Mouse (Mus musculus): ENCODE measurements at regions not wholly inside any gene's neighbourhood (a gene's known extent, or its start where the extent isn't known, plus 50 kb on each side); places are given as distances from the start of the nearest gene placed in this dataset.

DNA sequence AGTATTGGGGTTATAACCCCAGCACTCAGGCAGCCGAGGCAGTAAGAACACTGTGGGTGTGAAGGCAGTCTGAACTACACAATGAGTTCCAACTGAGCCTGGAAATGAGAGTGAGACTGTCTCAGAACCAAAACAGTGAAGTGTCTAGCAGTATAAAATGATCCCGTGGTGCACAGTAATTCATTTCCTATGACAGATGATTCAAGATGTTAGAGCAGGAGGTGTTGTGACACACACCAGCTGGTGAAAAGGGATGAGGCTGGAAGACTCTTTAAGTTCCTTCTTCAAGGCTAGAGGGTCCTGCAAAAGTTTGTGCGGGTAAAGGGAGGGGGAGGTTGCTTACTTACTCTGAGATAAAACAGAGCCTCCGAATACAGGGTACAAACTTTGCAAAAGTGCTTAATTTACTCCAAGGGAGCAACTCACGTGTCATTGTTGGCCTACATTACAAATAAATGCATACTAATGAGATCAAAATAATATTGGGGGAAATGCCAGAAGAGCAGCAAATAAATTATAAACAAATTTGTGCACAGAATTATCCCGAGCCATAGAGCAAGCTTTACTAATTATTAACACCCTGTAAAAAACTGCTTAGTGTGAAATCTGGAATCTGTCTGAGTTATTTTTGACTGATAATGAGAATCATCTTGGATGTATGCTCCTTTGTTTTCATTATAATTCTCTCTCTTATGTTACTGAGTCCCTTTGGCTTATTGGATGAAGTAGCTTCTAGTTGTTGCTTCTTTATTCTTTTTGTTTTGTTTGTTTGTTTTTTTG is 382.0 kb upstream of the Zic4 start:
- Histone ChIP-seq H3K27me3 (ENCODE audit: insufficient read depth, low read length) (no peaks in the 10 kb centered on the region), H3K36me3 (replicated peaks; ENCODE audit: insufficient read depth, low read length) (no peaks in the 10 kb centered on the region), H3K4me2 (ENCODE audit: low read depth, low read length) (no peak overlapping the region), H3K9ac (replicated peaks) (no peak overlapping the region), H3K4me3 (ENCODE audit: low read depth, low read length) (no peak overlapping the region), H3K9me3 (ENCODE audit: low read length) (no peaks in the 10 kb centered on the region), H3K27ac (ENCODE audit: low read depth) (no peak overlapping the region), H3K4me1 (ENCODE audit: insufficient read depth) (no peaks in the 10 kb centered on the region)
- ATAC-seq: no peak
- DNase-seq: no peak
- TF ChIP-seq CTCF (IDR thresholded peaks at IDR 0.05; ENCODE audit: low read depth) (no peak), EP300 (IDR thresholded peaks at IDR 0.05; ENCODE audit: low read depth) (no peak)
- WGBS (ENCODE audit: insufficient replicate concordance): 56% methylated on average over 6 of the region's 6 CpGs

DNA sequence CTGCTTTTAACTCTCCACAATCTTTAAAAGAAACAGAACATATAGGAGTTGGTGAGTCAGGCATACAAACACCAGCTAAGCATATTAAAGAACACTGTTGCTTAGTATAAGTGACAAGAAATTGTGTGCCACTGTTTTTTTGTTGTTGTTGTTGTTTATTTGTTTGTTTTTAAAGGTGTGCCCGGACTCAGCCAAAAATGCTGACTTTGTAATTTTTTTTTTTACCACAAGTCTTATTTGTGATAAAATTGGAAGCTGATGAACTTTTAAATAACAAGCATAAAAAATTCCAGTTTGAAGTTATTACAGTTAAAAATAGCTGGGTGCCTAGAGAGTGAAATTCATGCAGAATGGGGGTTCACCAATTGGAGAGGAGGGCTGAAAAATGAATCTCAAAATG is 363.0 kb upstream of the Zic4 start:
- ATAC-seq: no peak
- no peaks in the 10 kb centered on the region for H3K27me3 ChIP-seq (ENCODE audit: insufficient read depth, low read length)
- DNase-seq: no peak
- no peak overlapping the region for H3K27ac ChIP-seq (ENCODE audit: low read depth)
- no peaks in the 10 kb centered on the region for H3K9me3 ChIP-seq (ENCODE audit: low read length)
- TF ChIP-seq CTCF (IDR thresholded peaks at IDR 0.05; ENCODE audit: low read depth): no peak
- TF ChIP-seq EP300 (IDR thresholded peaks at IDR 0.05; ENCODE audit: low read depth): no peak
- H3K36me3 ChIP-seq (replicated peaks; ENCODE audit: insufficient read depth, low read length): no peaks in the 10 kb centered on the region
- 67% methylated on average over 1 of the region's 1 CpGs for WGBS (ENCODE audit: insufficient replicate concordance)
- H3K4me2 ChIP-seq (ENCODE audit: low read depth, low read length): no peak overlapping the region
- no peak overlapping the region for H3K4me3 ChIP-seq (ENCODE audit: low read depth, low read length)
- no peak overlapping the region for H3K9ac ChIP-seq (replicated peaks)
- H3K4me1 ChIP-seq (ENCODE audit: insufficient read depth): no peaks in the 10 kb centered on the region

DNA sequence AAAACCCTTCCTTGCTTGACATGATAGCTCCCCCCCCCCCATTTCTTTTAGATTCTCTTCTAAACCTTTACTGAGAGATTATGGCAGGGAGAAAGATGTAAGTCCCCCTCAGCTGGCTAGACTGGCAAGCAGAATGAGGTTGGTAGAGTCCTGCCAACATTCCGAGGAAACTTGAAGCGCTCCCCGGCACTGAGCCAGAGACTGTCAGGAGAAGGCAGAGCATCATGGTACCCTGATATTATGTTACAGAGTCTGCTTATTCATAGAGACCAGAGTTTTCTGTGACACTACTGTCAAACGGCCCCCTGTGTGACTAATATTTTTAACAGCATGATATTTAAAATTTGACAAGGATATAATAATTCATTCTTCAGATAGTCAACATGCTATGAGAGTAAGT is 358.0 kb upstream of the Zic4 start:
- ATAC-seq: no peak
- TF ChIP-seq CTCF (IDR thresholded peaks at IDR 0.05; ENCODE audit: low read depth) (no peak), EP300 (IDR thresholded peaks at IDR 0.05; ENCODE audit: low read depth) (no peak)
- Histone ChIP-seq H3K9me3 (ENCODE audit: low read length) (no peaks in the 10 kb centered on the region), H3K36me3 (replicated peaks; ENCODE audit: insufficient read depth, low read length) (no peaks in the 10 kb centered on the region), H3K27me3 (ENCODE audit: insufficient read depth, low read length) (no peaks in the 10 kb centered on the region), H3K4me3 (ENCODE audit: low read depth, low read length) (no peak overlapping the region), H3K9ac (replicated peaks) (no peak overlapping the region), H3K27ac (ENCODE audit: low read depth) (no peak overlapping the region), H3K4me1 (ENCODE audit: insufficient read depth) (no peaks in the 10 kb centered on the region), H3K4me2 (ENCODE audit: low read depth, low read length) (no peak overlapping the region)
- WGBS (ENCODE audit: insufficient replicate concordance): 79% methylated on average over 4 of the region's 4 CpGs
- DNase-seq: no peak

DNA sequence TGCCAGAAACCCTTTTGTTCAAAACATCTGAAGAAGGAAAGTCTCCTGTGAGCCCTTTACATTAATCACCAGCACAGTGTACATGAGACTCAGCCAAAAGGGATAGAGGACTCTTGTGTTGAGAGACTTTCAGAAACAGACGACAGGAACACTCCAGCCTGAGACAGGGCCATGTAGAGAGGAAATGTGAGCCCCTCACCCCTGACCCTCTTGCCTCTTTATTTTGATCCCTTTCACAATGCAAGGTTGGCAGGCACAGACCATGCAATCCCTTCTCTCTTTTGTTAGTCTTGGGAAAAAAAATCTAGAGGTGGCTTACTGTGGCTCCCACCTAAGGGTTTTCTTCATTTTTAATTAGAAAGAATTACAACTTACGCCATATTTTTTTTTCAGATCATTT is 321.7 kb upstream of the Zic4 start:
- WGBS (ENCODE audit: insufficient replicate concordance): 54% methylated on average over 2 of the region's 2 CpGs
- no peaks in the 10 kb centered on the region for H3K36me3 ChIP-seq (replicated peaks; ENCODE audit: insufficient read depth, low read length)
- H3K9me3 ChIP-seq (ENCODE audit: low read length): no peaks in the 10 kb centered on the region
- no peaks in the 10 kb centered on the region for H3K27me3 ChIP-seq (ENCODE audit: insufficient read depth, low read length)
- no peak for DNase-seq
- H3K4me2 ChIP-seq (ENCODE audit: low read depth, low read length): no peak overlapping the region
- no peak overlapping the region for H3K9ac ChIP-seq (replicated peaks)
- H3K4me3 ChIP-seq (ENCODE audit: low read depth, low read length): no peak overlapping the region
- ATAC-seq: no peak
- H3K27ac ChIP-seq (ENCODE audit: low read depth): no peak overlapping the region
- TF ChIP-seq CTCF (IDR thresholded peaks at IDR 0.05; ENCODE audit: low read depth) (no peak), EP300 (IDR thresholded peaks at IDR 0.05; ENCODE audit: low read depth) (no peak)
- no peaks in the 10 kb centered on the region for H3K4me1 ChIP-seq (ENCODE audit: insufficient read depth)

DNA sequence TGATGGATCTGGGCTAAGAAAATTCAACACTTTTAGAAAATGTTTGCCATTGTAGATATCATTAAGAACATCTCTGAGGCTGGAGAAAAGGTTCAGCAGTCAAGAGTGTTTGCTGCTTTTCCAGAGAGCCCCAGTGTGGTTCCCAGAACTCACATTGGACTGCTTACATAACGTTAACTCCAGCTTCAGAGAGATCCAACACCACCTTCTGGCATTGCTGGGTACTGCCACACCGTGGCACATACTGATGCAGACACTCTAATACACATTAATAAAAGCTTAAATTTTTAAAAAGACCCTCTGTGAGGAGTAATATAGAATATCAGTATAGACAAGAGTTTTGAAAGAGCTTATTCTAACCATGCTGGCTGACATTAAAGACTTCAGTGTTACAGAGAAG is 313.6 kb upstream of the Zic4 start:
- Histone ChIP-seq H3K4me3 (ENCODE audit: low read depth, low read length) (no peak overlapping the region), H3K27me3 (ENCODE audit: insufficient read depth, low read length) (no peaks in the 10 kb centered on the region), H3K27ac (ENCODE audit: low read depth) (no peak overlapping the region), H3K4me2 (ENCODE audit: low read depth, low read length) (no peak overlapping the region), H3K4me1 (ENCODE audit: insufficient read depth) (no peaks in the 10 kb centered on the region), H3K9ac (replicated peaks) (no peak overlapping the region), H3K9me3 (ENCODE audit: low read length) (no peaks in the 10 kb centered on the region), H3K36me3 (replicated peaks; ENCODE audit: insufficient read depth, low read length) (no peaks in the 10 kb centered on the region)
- no peak for DNase-seq
- TF ChIP-seq EP300 (IDR thresholded peaks at IDR 0.05; ENCODE audit: low read depth): no peak
- TF ChIP-seq CTCF (IDR thresholded peaks at IDR 0.05; ENCODE audit: low read depth): no peak
- WGBS (ENCODE audit: insufficient replicate concordance): 31% methylated on average over 2 of the region's 2 CpGs
- ATAC-seq: no peak

DNA sequence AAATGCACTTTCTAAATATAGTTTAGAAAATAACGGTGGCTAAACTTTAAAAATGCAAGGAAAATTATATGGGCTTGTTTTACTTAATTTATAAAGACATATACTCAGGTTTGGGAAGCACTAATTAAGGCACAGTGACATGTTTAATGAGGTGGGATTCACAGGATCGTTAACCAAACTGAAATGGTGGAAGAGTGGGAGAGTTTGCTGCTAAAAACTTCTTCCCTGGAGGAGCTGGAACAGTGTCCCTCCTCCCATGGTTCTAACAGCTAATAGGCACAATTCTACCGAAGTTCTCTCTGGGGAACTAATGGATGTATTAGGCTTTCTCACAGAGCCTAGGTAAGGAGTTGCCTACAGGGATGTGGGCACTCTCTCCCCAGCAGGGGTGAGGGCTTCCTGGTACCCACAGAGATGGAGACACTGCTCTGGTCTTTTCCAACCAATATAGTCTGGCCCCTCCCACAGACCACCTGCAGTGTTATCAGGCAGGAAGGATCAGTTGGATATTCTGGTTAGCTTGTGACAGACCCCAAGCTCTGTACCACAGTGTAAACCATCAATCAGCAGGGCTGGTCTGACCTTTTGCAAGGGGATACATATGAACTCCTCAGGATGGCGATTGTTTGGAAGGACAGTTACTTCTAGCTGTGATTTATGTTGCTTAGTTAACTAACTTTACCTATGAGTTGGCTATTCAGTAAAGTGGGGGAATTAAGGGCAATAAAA is 309.0 kb upstream of the Zic4 start:
- no peaks in the 10 kb centered on the region for H3K36me3 ChIP-seq (replicated peaks; ENCODE audit: insufficient read depth, low read length)
- ATAC-seq: no peak

More for the DNA sequence above, 309.0 kb upstream of the Zic4 start:
- Histone ChIP-seq H3K9ac (replicated peaks) (no peak overlapping the region), H3K4me3 (ENCODE audit: low read depth, low read length) (no peak overlapping the region), H3K9me3 (ENCODE audit: low read length) (no peaks in the 10 kb centered on the region), H3K27me3 (ENCODE audit: insufficient read depth, low read length) (no peaks in the 10 kb centered on the region), H3K4me1 (ENCODE audit: insufficient read depth) (no peaks in the 10 kb centered on the region), H3K27ac (ENCODE audit: low read depth) (no peak overlapping the region), H3K4me2 (ENCODE audit: low read depth, low read length) (no peak overlapping the region)
- DNase-seq: no peak
- WGBS (ENCODE audit: insufficient replicate concordance): 55% methylated on average over 4 of the region's 4 CpGs
- TF ChIP-seq CTCF (IDR thresholded peaks at IDR 0.05; ENCODE audit: low read depth) (no peak), EP300 (IDR thresholded peaks at IDR 0.05; ENCODE audit: low read depth) (no peak)

All from liver, postnatal 0 days (tissue).